Mouse (Mus musculus): ENCODE measurements around the gene Tspan5. TPM values are rescaled to one million over a fixed set of nuclear protein-coding genes. Genes with fewer than 3 reads are reported as not detected.

Tspan5 gene
- 38.8 and 43.9 TPM in 2 replicates for polyA plus RNA-seq (2012; rRNA removed)
- polyA plus RNA-seq (2014; fragmentation: Nextera tagmentation; extraction: Ambion mirVana), result 44.8 and 50.0 TPM in 2 replicates

- no peaks in the 10 kb centered on the region for H3K36me3 ChIP-seq (ENCODE audit: control insufficient read depth, insufficient read depth, low read length)
Measured at GRCm38 (mm10) chr3:138741649-138742565, at the start of gene Tspan5. TSS of gene Tspan5 (plus strand) at chr3:138742195.

GRCm38 (mm10) chr3:138692302-138692701 lies 49.7 kb upstream of the Tspan5 start:
- DNase-seq (ENCODE audit: low spot score), result no peak
- H3K27ac ChIP-seq (replicated peaks; ENCODE audit: low read depth, low read length), result no peak overlapping the region
- H3K36me3 ChIP-seq (ENCODE audit: control insufficient read depth, insufficient read depth, low read length), result no peaks in the 10 kb centered on the region
- no peaks in the 10 kb centered on the region for H3K27me3 ChIP-seq (ENCODE audit: control insufficient read depth, insufficient read depth, low read length)
- WGBS, result 34% methylated on average over 1 of the region's 1 CpGs
- H3K4me2 ChIP-seq (replicated peaks; ENCODE audit: low read depth, low read length, severe bottlenecking), result no peak overlapping the region
- H3K9ac ChIP-seq (ENCODE audit: low read depth, low read length, severe bottlenecking), result no peak overlapping the region
- no peaks in the 10 kb centered on the region for H3K4me1 ChIP-seq (ENCODE audit: control insufficient read depth, insufficient read depth, low read length)
- no peak for TF ChIP-seq POLR2A (IDR thresholded peaks at IDR 0.05; ENCODE audit: borderline replicate concordance, extremely low read depth, insufficient read depth, insufficient read length)
- no peaks in the 10 kb centered on the region for H3K9me3 ChIP-seq (ENCODE audit: control insufficient read depth, low read length)
- H3K4me3 ChIP-seq (replicated peaks; ENCODE audit: low read length), result no peak overlapping the region
- ATAC-seq (ENCODE audit: low FRiP score, low read depth), result no peak

More at GRCm38 (mm10) chr3:138741649-138742565, at the start of gene Tspan5:
- peak; percentile 57; the same call in 1 of the 2 replicates for TF ChIP-seq POLR2A (IDR thresholded peaks at IDR 0.05; ENCODE audit: borderline replicate concordance, extremely low read depth, insufficient read depth, insufficient read length)
- Histone ChIP-seq H3K27ac (replicated peaks; ENCODE audit: low read depth, low read length) (peak within 1 kb of the TSS; percentile 65), H3K4me1 (ENCODE audit: control insufficient read depth, insufficient read depth, low read length) (peaks cover 16% of the 10 kb centered on the region), H3K9ac (ENCODE audit: low read depth, low read length, severe bottlenecking) (peak within 1 kb of the TSS; percentile 77), H3K4me2 (replicated peaks; ENCODE audit: low read depth, low read length, severe bottlenecking) (peak within 1 kb of the TSS; percentile 92), H3K27me3 (ENCODE audit: control insufficient read depth, insufficient read depth, low read length) (peaks cover 7% of the 10 kb centered on the region; the same call in 1 of the 2 replicates), H3K4me3 (replicated peaks; ENCODE audit: low read length) (peak within 1 kb of the TSS; percentile 79), H3K9me3 (ENCODE audit: control insufficient read depth, low read length) (no peaks in the 10 kb centered on the region)
- 1% methylated on average over 64 of the region's 100 CpGs for WGBS
- peak; percentile 85 for ATAC-seq (ENCODE audit: low FRiP score, low read depth)
- DNase-seq (ENCODE audit: low spot score), result peak; percentile 73

- H3K9me3 ChIP-seq (ENCODE audit: control insufficient read depth, low read length), result no peaks in the 10 kb centered on the region
- no peak overlapping the region for H3K4me3 ChIP-seq (replicated peaks; ENCODE audit: low read length)
- H3K27me3 ChIP-seq (ENCODE audit: control insufficient read depth, insufficient read depth, low read length), result no peaks in the 10 kb centered on the region
- H3K9ac ChIP-seq (ENCODE audit: low read depth, low read length, severe bottlenecking), result no peak overlapping the region
- DNase-seq (ENCODE audit: low spot score) (no peak), ATAC-seq (ENCODE audit: low FRiP score, low read depth) (no peak)
- 83% methylated on average over 12 of the region's 12 CpGs for WGBS
- H3K36me3 ChIP-seq (ENCODE audit: control insufficient read depth, insufficient read depth, low read length), result no peaks in the 10 kb centered on the region
- H3K4me2 ChIP-seq (replicated peaks; ENCODE audit: low read depth, low read length, severe bottlenecking), result no peak overlapping the region
- no peak for TF ChIP-seq POLR2A (IDR thresholded peaks at IDR 0.05; ENCODE audit: borderline replicate concordance, extremely low read depth, insufficient read depth, insufficient read length)
- H3K27ac ChIP-seq (replicated peaks; ENCODE audit: low read depth, low read length), result no peak overlapping the region
- no peaks in the 10 kb centered on the region for H3K4me1 ChIP-seq (ENCODE audit: control insufficient read depth, insufficient read depth, low read length)
Measured at GRCm38 (mm10) chr3:138703399-138703798, 38.6 kb upstream of the Tspan5 start.

GRCm38 (mm10) chr3:138704469-138704868 lies 37.5 kb upstream of the Tspan5 start:
- Histone ChIP-seq H3K4me1 (ENCODE audit: control insufficient read depth, insufficient read depth, low read length) (no peaks in the 10 kb centered on the region), H3K9ac (ENCODE audit: low read depth, low read length, severe bottlenecking) (no peak overlapping the region), H3K27ac (replicated peaks; ENCODE audit: low read depth, low read length) (no peak overlapping the region), H3K36me3 (ENCODE audit: control insufficient read depth, insufficient read depth, low read length) (no peaks in the 10 kb centered on the region), H3K4me2 (replicated peaks; ENCODE audit: low read depth, low read length, severe bottlenecking) (no peak overlapping the region), H3K4me3 (replicated peaks; ENCODE audit: low read length) (no peak overlapping the region), H3K9me3 (ENCODE audit: control insufficient read depth, low read length) (no peaks in the 10 kb centered on the region), H3K27me3 (ENCODE audit: control insufficient read depth, insufficient read depth, low read length) (no peaks in the 10 kb centered on the region)
- WGBS, result 87% methylated on average over 9 of the region's 9 CpGs
- DNase-seq (ENCODE audit: low spot score), result no peak
- no peak for ATAC-seq (ENCODE audit: low FRiP score, low read depth)
- no peak for TF ChIP-seq POLR2A (IDR thresholded peaks at IDR 0.05; ENCODE audit: borderline replicate concordance, extremely low read depth, insufficient read depth, insufficient read length)

- Histone ChIP-seq H3K36me3 (ENCODE audit: control insufficient read depth, insufficient read depth, low read length) (no peaks in the 10 kb centered on the region), H3K9ac (ENCODE audit: low read depth, low read length, severe bottlenecking) (no peak overlapping the region), H3K4me2 (replicated peaks; ENCODE audit: low read depth, low read length, severe bottlenecking) (no peak overlapping the region), H3K4me3 (replicated peaks; ENCODE audit: low read length) (no peak overlapping the region), H3K4me1 (ENCODE audit: control insufficient read depth, insufficient read depth, low read length) (no peaks in the 10 kb centered on the region), H3K9me3 (ENCODE audit: control insufficient read depth, low read length) (no peaks in the 10 kb centered on the region), H3K27ac (replicated peaks; ENCODE audit: low read depth, low read length) (no peak overlapping the region), H3K27me3 (ENCODE audit: control insufficient read depth, insufficient read depth, low read length) (no peaks in the 10 kb centered on the region)
- DNase-seq (ENCODE audit: low spot score), result no peak
- ATAC-seq (ENCODE audit: low FRiP score, low read depth), result no peak
- TF ChIP-seq POLR2A (IDR thresholded peaks at IDR 0.05; ENCODE audit: borderline replicate concordance, extremely low read depth, insufficient read depth, insufficient read length), result no peak
- 81% methylated on average over 14 of the region's 14 CpGs for WGBS
Measured at GRCm38 (mm10) chr3:138705875-138706274, 36.1 kb upstream of the Tspan5 start.
